Comparison of ENCODE assay signal across 8 mouse cellular contexts in the genomic region with DNA sequence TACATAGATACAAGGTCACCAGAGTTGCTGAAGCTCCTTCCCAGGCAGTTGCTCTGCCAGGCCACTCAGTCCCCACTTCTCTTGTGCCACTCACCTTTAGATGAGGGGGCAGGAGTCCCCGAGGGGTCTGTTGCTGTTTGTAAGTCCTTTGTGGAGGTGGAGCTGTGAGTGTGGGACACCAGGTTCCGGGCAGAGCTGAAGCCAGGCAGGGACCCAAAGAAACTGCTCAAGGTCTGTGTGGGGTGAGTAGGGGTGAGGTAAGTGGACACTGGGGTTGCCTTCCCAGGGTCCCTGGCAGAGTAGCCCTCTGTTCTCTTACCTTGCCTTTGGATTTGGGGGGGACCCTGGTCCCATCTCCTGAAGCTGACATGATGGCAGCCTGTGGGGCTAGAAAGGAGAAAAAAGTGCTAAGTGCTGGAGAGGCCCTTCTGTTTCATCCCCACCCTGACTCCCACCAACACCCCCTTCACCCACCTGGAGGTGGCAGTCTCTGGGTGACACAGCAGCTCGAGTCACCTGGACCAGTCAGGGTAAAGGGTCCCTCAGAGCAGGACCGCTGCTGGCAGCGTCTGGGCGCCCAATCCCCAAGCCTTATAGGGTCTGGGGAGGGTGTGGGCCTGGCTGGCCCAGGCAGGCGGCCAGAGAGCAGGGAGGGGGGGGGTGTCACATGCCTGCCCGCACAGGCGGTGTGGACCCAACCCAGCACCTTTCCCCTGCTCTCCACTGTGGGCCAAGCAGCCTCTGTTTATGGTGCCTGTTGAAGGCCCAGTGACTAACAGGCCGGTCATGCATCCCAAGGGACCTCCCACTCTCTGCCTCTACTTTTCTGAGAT. TPM values are rescaled to one million over a fixed set of nuclear protein-coding genes. Genes with fewer than 3 reads are reported as not detected.
DNase-seq lines count a peak whose midpoint lies in the region; ATAC-seq and TF ChIP-seq lines count a peak whose summit lies in the region.

A gene (minus strand): TSS at position 585 of the 833 bp plus-strand sequence.

- 41% methylated on average over 10 of the region's 10 CpGs for WGBS in liver, adult 2 months
- WGBS in intestine, embryonic 16.5 days = 61% methylated on average over 10 of the region's 10 CpGs

- H3K4me3 ChIP-seq in liver, adult 2 months (ENCODE audit: insufficient read depth, low read depth, low read length) = no peak within 1 kb of the TSS
- H3K4me3 ChIP-seq in intestine, embryonic 16.5 days (ENCODE audit: low read length) = no peak within 1 kb of the TSS

- ATAC-seq in intestine, embryonic 16.5 days = peak; percentile 37

- H3K79me2 ChIP-seq in liver, adult 2 months (ENCODE audit: control insufficient read depth, insufficient read depth, low read length) = no peaks in the 10 kb centered on the region

- no peak within 1 kb of the TSS for H3K4me2 ChIP-seq in intestine, embryonic 16.5 days (ENCODE audit: low read depth, low read length)

- peak; percentile 70 for DNase-seq in liver, adult 2 months (ENCODE audit: extremely low read depth, low read depth, low spot score)
- DNase-seq in liver = no peak
- peak in 1 of 2 experiments; percentile 43 for DNase-seq in adrenal gland, adult 18-20 months (ENCODE audit: low spot score in 2 of 2)
- DNase-seq in gastrocnemius, postnatal 14 days = peak; percentile 83
- DNase-seq in ovary, postnatal 10 days (ENCODE audit: low spot score) = no peak
- DNase-seq in layer of hippocampus, adult 8-10 months (ENCODE audit: low spot score in 2 of 2) = no peak
- no peak for DNase-seq in frontal cortex, postnatal 36 days (ENCODE audit: low spot score in 2 of 2)

- no peaks in the 10 kb centered on the region for H3K27me3 ChIP-seq in liver, adult 2 months (ENCODE audit: control insufficient read depth, insufficient read depth, low read length)
- no peaks in the 10 kb centered on the region for H3K27me3 ChIP-seq in intestine, embryonic 16.5 days (replicated peaks; ENCODE audit: control insufficient read depth, insufficient read depth, low read length)

- peak within 1 kb of the TSS; percentile 20; the same call in 1 of the 2 replicates for H3K9ac ChIP-seq in liver, adult 2 months (ENCODE audit: low read depth, low read length)
- peak within 1 kb of the TSS; percentile 33; the same call in 1 of the 2 replicates for H3K9ac ChIP-seq in intestine, embryonic 16.5 days (ENCODE audit: low read depth, low read length)

- H3K27ac ChIP-seq in liver, adult 2 months (replicated peaks; ENCODE audit: insufficient read depth, low read depth, low read length) = peak within 1 kb of the TSS; percentile 85
- no peak within 1 kb of the TSS for H3K27ac ChIP-seq in intestine, embryonic 16.5 days (ENCODE audit: low read length)

- H3K36me3 ChIP-seq in liver, adult 2 months (ENCODE audit: control insufficient read depth, insufficient read depth, low read length) = peaks cover 3% of the 10 kb centered on the region; the same call in 1 of the 2 replicates
- no peaks in the 10 kb centered on the region for H3K36me3 ChIP-seq in intestine, embryonic 16.5 days (ENCODE audit: control insufficient read depth, insufficient read depth, low read length)

- peaks cover 28% of the 10 kb centered on the region for H3K4me1 ChIP-seq in liver, adult 2 months (ENCODE audit: control insufficient read depth, insufficient read depth, low read length)
- peaks cover 8% of the 10 kb centered on the region for H3K4me1 ChIP-seq in intestine, embryonic 16.5 days (ENCODE audit: control insufficient read depth, insufficient read depth, low read length)

- TF ChIP-seq POLR2A in liver, adult 2 months (IDR thresholded peaks at IDR 0.05; ENCODE audit: extremely low read depth, insufficient read depth, low read length) = 0 out of 2 replicates have a peak, but pooled peaks have one; percentile 13

- no peak for TF ChIP-seq CTCF in liver, adult 2 months (IDR thresholded peaks at IDR 0.05; ENCODE audit: low read depth, low read length)

- intact Hi-C loops in gastrocnemius, postnatal 14 days (cut with DNase I; ENCODE audit: low total_unique reads) = no loop called here

- H3K9me3 ChIP-seq in intestine, embryonic 16.5 days (ENCODE audit: control insufficient read depth, low read length) = no peaks in the 10 kb centered on the region

RNA-seq across cellular contexts. Expression of the gene that starts here (rescaled TPM):
- total RNA-seq in liver, adult 2 months (2014; rRNA removed) = 2.1 and 2.3 TPM in 2 replicates
- 1.8 and 2.8 TPM in 2 replicates for polyA plus RNA-seq in liver, adult 2 months (2012; rRNA removed)
- total RNA-seq in adrenal gland, adult 18-20 months (2021) = 100 to 1,000 TPM in 1 of 2 experiments, 10 to 100 TPM in 1; 65.0 to 212 TPM
- 100 to 1,000 TPM; 127 to 310 TPM for total RNA-seq in gastrocnemius, postnatal 14 days (2021)
- 0.11 and 0.23 TPM in 2 replicates for polyA plus RNA-seq in intestine, embryonic 16.5 days (2015; fragmentation: Nextera tagmentation; extraction: Ambion mirVana)
- total RNA-seq in layer of hippocampus, adult 8-10 months (2022) = 10 to 100 TPM in 2 of 4 experiments, 1 to 10 TPM in 2; 7.7 to 20.5 (median 12.2) TPM

Comparison
In these comparisons a context has a peak if more than half of its experiments do, and no peak if none do; other contexts are left out.
1. DNase-seq: peak in liver, adult 2 months (single experiment) and gastrocnemius, postnatal 14 days (single experiment); none in liver (single experiment), ovary, postnatal 10 days (single experiment), layer of hippocampus, adult 8-10 months (0 of 2) and frontal cortex, postnatal 36 days (0 of 2).
2. Peak in ATAC-seq and H3K9ac ChIP-seq in intestine, embryonic 16.5 days; RNA of the gene not detected or under 1 TPM.